Mouse (Mus musculus) E14TG2a.4 (cell line): ENCODE measurements at regions not wholly inside any gene's neighbourhood (a gene's known extent, or its start where the extent isn't known, plus 50 kb on each side); places are given as distances from the start of the nearest gene placed in this dataset.

Experiments
- H3K27me3 ChIP-seq: 2 replicates; pipeline ENCODE4 v1.6.1; 2014; ENCODE audit warnings: low read length, control low read depth; ENCODE audit not compliant: insufficient read depth
- H3K36me3 ChIP-seq: 2 replicates; pipeline ENCODE4 v1.6.1; 2014; ENCODE audit warnings: low read length, control low read depth; ENCODE audit not compliant: insufficient read depth
- H3K4me1 ChIP-seq: replicated peaks from 2 replicates; pipeline ENCODE4 v1.6.1; 2014; ENCODE audit warnings: low read depth, low read length, control low read depth
- H3K4me3 ChIP-seq: replicated peaks from 2 replicates; pipeline ENCODE4 v1.5.1; 2014; ENCODE audit warnings: mild to moderate bottlenecking, low read length
- H3K9me3 ChIP-seq: 2 replicates; pipeline ENCODE4 v1.6.1; 2014; ENCODE audit warnings: low read length, control low read depth
- CTCF ChIP-seq: conservative IDR thresholded peaks from 2 replicates; pipeline ENCODE4 v1.5.1; 2014; ENCODE audit warnings: low read length
- NANOG ChIP-seq: IDR thresholded peaks from 2 replicates; pipeline ENCODE4 v1.6.1; 2014; ENCODE audit warnings: borderline replicate concordance, low read length, mixed read lengths
- POU5F1 ChIP-seq: IDR thresholded peaks from 2 replicates; pipeline ENCODE4 v1.6.1; 2014; ENCODE audit warnings: low read length, borderline replicate concordance

DNA sequence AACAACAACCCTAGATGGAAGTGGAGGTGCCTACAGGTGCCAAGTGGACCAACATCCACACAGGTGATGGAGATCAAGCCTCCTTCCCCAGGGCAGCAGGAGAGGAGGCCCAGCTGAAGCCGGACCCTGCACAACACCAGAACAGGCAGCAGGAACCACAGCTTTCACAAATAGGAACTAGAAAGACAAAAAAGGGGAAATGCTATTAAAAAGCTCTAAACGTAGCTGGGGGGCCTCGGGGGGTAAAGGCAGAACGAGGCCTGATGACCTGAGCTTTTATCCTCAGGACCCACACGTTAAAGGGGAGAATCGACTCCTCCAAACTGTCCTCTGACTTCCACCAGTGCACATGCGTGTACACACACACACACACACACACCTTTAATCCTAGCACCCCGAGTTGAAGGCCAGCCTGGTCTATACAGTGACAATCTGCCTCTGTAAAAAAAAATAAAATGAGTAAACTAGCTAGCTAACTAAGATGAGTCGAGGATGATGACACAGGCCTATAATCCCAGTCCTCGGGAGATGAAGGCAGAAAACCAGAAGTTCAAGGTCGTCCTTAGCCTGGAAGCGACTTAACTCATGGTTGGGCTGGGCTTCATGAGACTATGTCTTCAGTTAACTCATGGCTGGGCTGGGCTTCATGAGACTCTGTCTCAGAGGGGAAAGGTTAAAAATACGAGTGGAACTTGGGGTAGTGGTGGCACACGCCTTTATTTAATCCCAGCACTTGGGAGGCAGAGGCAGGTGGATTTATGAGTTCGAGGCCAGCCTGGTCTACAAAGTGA lies 122.6 kb upstream of the Slc22a12 start:
- Histone ChIP-seq H3K27me3 (no peaks in the 10 kb centered on the region), H3K4me1 (peaks cover 96% of the 10 kb centered on the region), H3K9me3 (peaks cover 11% of the 10 kb centered on the region), H3K4me3 (no peak overlapping the region), H3K36me3 (no peaks in the 10 kb centered on the region)
- TF ChIP-seq CTCF (no peak), POU5F1 (no peak), NANOG (no peak)

DNA sequence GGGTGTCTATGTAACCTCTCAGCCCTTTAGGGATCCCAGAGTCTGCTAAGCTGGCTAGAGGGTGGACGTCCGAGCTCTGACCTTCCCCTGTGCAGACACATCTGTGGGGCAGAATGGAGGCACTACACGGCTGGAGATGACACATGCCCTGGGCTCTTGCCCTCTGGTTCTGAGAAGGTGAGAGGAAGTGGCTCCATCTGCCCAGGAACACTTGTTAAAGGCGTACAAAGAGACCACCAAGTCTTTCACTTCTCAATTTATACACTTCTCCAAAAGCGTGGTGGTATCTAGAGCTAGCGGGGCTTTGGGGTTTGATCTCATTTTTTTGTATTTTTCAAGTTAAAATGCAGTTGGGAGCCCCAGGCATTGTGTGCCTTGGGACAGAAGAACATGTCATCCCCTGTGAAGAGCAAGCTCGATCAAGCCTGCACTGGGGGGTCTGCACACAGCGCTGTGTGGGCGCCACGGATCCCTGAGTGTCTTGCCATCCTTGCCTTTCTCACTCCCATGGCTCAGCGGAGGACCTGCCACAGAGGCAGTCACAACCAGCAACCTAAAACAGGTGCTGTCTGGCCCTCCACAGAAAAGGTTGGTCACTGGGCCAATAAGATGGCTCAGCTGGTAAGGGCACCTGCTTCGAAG lies 121.6 kb upstream of the Slc22a12 start:
- peaks cover 11% of the 10 kb centered on the region for H3K9me3 ChIP-seq
- peaks cover 94% of the 10 kb centered on the region for H3K4me1 ChIP-seq
- TF ChIP-seq POU5F1, result no peak
- TF ChIP-seq CTCF, result no peak
- TF ChIP-seq NANOG, result no peak
- no peaks in the 10 kb centered on the region for H3K27me3 ChIP-seq
- no peaks in the 10 kb centered on the region for H3K36me3 ChIP-seq
- no peak overlapping the region for H3K4me3 ChIP-seq

- Histone ChIP-seq H3K36me3 (no peaks in the 10 kb centered on the region), H3K4me1 (peaks cover 84% of the 10 kb centered on the region), H3K27me3 (no peaks in the 10 kb centered on the region), H3K9me3 (peaks cover 11% of the 10 kb centered on the region), H3K4me3 (0 out of 2 replicates have a peak overlapping the region, but pooled peaks have one; percentile 14)
- no peak for TF ChIP-seq POU5F1
- peak; percentile 86 for TF ChIP-seq CTCF
These were observed 120.6 kb upstream of the Slc22a12 start for GRCm38 (mm10) chr19:6663391-6663790.

GRCm38 (mm10) chr19:6662346-6662939 lies 119.6 kb upstream of the Slc22a12 start:
- peaks cover 11% of the 10 kb centered on the region for H3K9me3 ChIP-seq
- peaks cover 77% of the 10 kb centered on the region for H3K4me1 ChIP-seq
- H3K36me3 ChIP-seq, result no peaks in the 10 kb centered on the region

GRCm38 (mm10) chr19:6661508-6661871 lies 118.7 kb upstream of the Slc22a12 start:
- Histone ChIP-seq H3K27me3 (no peaks in the 10 kb centered on the region), H3K4me1 (peaks cover 68% of the 10 kb centered on the region), H3K36me3 (no peaks in the 10 kb centered on the region), H3K9me3 (peaks cover 11% of the 10 kb centered on the region), H3K4me3 (no peak overlapping the region)
- no peak for TF ChIP-seq CTCF

More at GRCm38 (mm10) chr19:6662346-6662939, 119.6 kb upstream of the Slc22a12 start:
- no peak overlapping the region for H3K4me3 ChIP-seq
- no peaks in the 10 kb centered on the region for H3K27me3 ChIP-seq
- no peak for TF ChIP-seq POU5F1
- TF ChIP-seq CTCF, result no peak
- TF ChIP-seq NANOG, result no peak

DNA sequence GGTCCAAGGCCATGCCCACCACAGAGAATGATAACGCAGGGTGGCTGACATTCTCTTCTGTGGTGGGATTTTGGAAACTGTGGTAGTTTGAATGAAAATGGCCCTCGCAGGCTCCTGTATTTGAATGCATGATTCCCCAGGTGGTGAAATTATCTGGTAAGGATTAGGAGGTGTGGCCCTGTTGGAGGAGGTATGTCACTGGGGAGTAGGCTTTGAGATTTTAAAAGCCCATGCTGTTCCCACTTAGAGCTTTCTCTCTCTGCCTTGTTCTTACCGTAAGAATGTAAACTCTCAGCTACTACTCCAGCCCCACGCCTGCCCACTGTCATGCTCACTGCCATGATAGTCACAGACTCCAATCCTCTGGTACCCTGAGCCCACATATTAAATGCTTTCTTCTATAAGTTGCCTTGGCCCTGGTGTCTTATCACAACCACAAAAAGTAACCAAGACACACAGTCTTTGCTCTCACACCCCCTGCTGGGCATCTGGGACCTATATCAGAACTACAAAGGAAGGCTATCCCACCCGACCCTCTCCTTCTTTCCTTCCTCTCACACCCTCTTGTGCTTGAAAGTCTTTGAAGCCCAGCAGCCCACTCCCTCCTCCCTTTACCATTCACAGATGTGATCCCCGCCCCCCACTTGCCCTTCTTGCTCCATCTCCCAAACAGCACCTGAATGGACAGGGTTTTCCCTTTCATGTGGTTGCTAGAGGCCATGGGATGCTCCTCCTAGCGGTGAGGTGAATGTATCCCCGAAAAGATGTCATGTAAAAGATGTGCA lies 118.1 kb upstream of the Slc22a12 start:
- peaks cover 11% of the 10 kb centered on the region for H3K9me3 ChIP-seq
- no peaks in the 10 kb centered on the region for H3K27me3 ChIP-seq
- H3K4me3 ChIP-seq, result no peak overlapping the region
- H3K36me3 ChIP-seq, result no peaks in the 10 kb centered on the region
- no peak for TF ChIP-seq NANOG
- TF ChIP-seq CTCF, result peak; percentile 36
- H3K4me1 ChIP-seq, result peaks cover 63% of the 10 kb centered on the region

GRCm38 (mm10) chr19:6660157-6660556 lies 117.3 kb upstream of the Slc22a12 start:
- H3K9me3 ChIP-seq, result peaks cover 11% of the 10 kb centered on the region
- H3K36me3 ChIP-seq, result no peaks in the 10 kb centered on the region
- H3K27me3 ChIP-seq, result no peaks in the 10 kb centered on the region
- no peak overlapping the region for H3K4me3 ChIP-seq
- H3K4me1 ChIP-seq, result peaks cover 56% of the 10 kb centered on the region
- TF ChIP-seq POU5F1, result no peak
- no peak for TF ChIP-seq NANOG
- TF ChIP-seq CTCF, result no peak

DNA sequence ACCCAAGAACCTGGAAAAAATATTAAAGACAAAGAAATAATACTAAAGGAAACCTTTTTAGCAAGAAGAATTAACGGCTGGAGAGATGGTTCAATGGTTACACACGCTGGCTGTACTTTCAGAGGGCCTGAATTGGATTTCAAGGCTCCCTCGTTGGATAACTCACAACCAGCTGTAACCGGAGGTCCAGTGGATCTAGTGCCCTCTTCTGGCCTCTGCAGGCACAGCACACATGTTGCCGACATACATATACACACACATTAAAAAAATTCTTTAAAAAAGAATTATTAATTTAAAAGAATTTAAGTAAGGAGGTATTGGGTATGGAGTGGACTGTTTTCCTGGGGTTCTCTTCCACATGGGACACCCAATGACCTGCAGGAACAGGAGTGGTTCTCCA lies 111.7 kb upstream of the Slc22a12 start:
- no peaks in the 10 kb centered on the region for H3K9me3 ChIP-seq
- no peak overlapping the region for H3K4me3 ChIP-seq
- no peaks in the 10 kb centered on the region for H3K36me3 ChIP-seq
- no peaks in the 10 kb centered on the region for H3K27me3 ChIP-seq
- 0 out of 2 replicates have a peak, but pooled peaks cover 4% of the 10 kb centered on the region for H3K4me1 ChIP-seq
- peak; percentile 81 for TF ChIP-seq CTCF
- no peak for TF ChIP-seq POU5F1
- no peak for TF ChIP-seq NANOG
